Mouse (Mus musculus) ES-E14 (cell line): ENCODE measurements around the gene Ext2.

Experiments used
- CHD2 ChIP-seq: IDR thresholded peaks from 2 replicates; pipeline ENCODE4 v1.6.1; 2014; ENCODE audit warnings: mild to moderate bottlenecking, low read depth, low read length, inconsistent platforms
- HCFC1 ChIP-seq: IDR thresholded peaks from 2 replicates; pipeline ENCODE4 v1.6.1; 2012; ENCODE audit warnings: low read length, inconsistent platforms, borderline replicate concordance; ENCODE audit not compliant: insufficient read depth
- MAFK ChIP-seq: IDR thresholded peaks from 2 replicates; pipeline ENCODE4 v1.6.1; 2014; ENCODE audit warnings: mild to moderate bottlenecking, low read depth, low read length, inconsistent platforms; ENCODE audit not compliant: insufficient read depth
- ZC3H11A ChIP-seq: IDR thresholded peaks from 2 replicates; pipeline ENCODE4 v1.6.1; 2012; ENCODE audit warnings: low read depth, mild to moderate bottlenecking, inconsistent platforms, low read length, borderline replicate concordance
- ZNF384 ChIP-seq: IDR thresholded peaks from 2 replicates; pipeline ENCODE4 v1.6.1; 2012; ENCODE audit warnings: low read depth, low read length, inconsistent platforms

DNA sequence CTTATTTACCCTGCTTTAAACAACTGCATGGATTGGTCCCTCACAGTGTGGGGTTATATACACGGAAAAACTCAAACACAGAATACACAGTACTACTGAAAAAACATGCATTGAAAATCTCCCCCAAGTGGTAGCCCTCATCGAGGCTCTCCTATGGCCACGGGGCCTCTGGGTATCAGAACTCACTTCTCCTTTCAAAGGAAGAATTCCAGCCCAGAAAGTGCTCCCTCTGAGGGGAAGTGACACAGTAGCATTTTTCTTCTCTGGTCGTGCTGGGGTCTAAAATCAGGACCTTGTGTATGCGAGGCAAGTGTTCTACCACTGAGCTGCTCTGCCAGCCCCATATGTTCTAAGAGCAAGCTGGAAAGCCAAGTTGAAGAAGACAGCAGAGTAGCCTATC lies 39.7 kb downstream of the Ext2 start:
- TF ChIP-seq ZC3H11A: no peak
- TF ChIP-seq HCFC1: no peak
- no peak for TF ChIP-seq MAFK
- no peak for TF ChIP-seq CHD2
- no peak for TF ChIP-seq ZNF384
